12 mouse cellular contexts compared by ENCODE assay signal in the genomic region with DNA sequence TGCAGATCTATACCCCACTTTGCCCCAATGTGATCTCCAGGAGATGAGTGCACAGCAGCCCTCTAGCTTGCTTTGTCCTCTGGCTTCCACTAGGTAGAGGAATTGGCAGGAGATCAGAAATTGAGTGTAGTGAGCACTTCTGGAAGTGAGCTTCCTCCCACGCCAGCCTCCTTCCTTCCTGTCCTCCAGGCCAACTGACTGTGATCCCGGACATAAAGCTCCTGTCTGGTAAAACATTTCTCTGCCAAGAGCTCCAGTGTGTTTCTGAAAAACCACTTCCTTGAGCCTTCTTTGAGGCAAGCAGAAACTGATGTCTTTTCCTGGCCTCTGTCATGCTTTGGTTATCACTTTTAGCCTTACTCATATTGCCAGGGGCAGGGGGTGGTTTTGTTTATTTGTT.
A peak's percentile ranks its signal among the peaks of the same experiment; 100 is the strongest.
DNase-seq lines count a peak whose midpoint lies in the region; ATAC-seq and TF ChIP-seq lines count a peak whose summit lies in the region.
"Had no signal": no experiment of that assay in that cellular context is flagged by ENCODE, and none has a peak within 500 bp of the region (broad histone marks: within the 10 kb centered on the region; RNA-seq: fewer than 3 reads in every experiment).

No protein-coding gene starts in this region.

- H3K4me3 ChIP-seq in gastrocnemius, adult 2 months = no peak overlapping the region
- no peak overlapping the region for H3K4me3 ChIP-seq in heart, embryonic 11.5 days (ENCODE audit: low read depth, low read length)
- no peak overlapping the region for H3K4me3 ChIP-seq in kidney, adult 2 months (ENCODE audit: insufficient read depth, low read depth, low read length)
- no peak overlapping the region for H3K4me3 ChIP-seq in forebrain, embryonic 15.5 days
- H3K4me3 ChIP-seq: hindbrain, embryonic 15.5 days; stomach, embryonic 15.5 days had no signal

- TF ChIP-seq CTCF in gastrocnemius, adult 2 months (IDR thresholded peaks at IDR 0.05) = no peak
- TF ChIP-seq CTCF in kidney, adult 2 months (conservative IDR thresholded peaks at IDR 0.05; ENCODE audit: insufficient read depth, insufficient read length, low read depth, low read length) = no peak

- no peaks in the 10 kb centered on the region for H3K36me3 ChIP-seq in heart, embryonic 11.5 days (ENCODE audit: control insufficient read depth, insufficient read depth, low read length)
- no peaks in the 10 kb centered on the region for H3K36me3 ChIP-seq in kidney, adult 2 months (ENCODE audit: control insufficient read depth, insufficient read depth, low read length)
- no peaks in the 10 kb centered on the region for H3K36me3 ChIP-seq in forebrain, embryonic 15.5 days
- H3K36me3 ChIP-seq: hindbrain, embryonic 15.5 days; stomach, embryonic 15.5 days had no signal

- peak; percentile 22 for DNase-seq in gastrocnemius, adult 2 months
- no peak for DNase-seq in gastrocnemius, postnatal 10 days
- peak; percentile 74 for DNase-seq in kidney, adult 2 months
- peak; percentile 60 for DNase-seq in lung, postnatal 10 days
- no peak for DNase-seq in c-Kit-positive CD71-positive TER-119-positive erythroid progenitor cells, embryonic 14.5 days (ENCODE audit: low spot score)
- DNase-seq in layer of hippocampus, adult 8-10 months (ENCODE audit: low spot score in 2 of 2) = no peak
- DNase-seq: retina, postnatal 1 day had no signal

- no peak overlapping the region for H3K4me2 ChIP-seq in heart, embryonic 11.5 days
- no peak overlapping the region for H3K4me2 ChIP-seq in forebrain, embryonic 15.5 days (replicated peaks)
- H3K4me2 ChIP-seq: hindbrain, embryonic 15.5 days; stomach, embryonic 15.5 days had no signal

- H3K4me1 ChIP-seq in heart, embryonic 11.5 days (ENCODE audit: control insufficient read depth, insufficient read depth, low read length) = peaks cover 12% of the 10 kb centered on the region; the same call in 1 of the 2 replicates
- H3K4me1 ChIP-seq in kidney, adult 2 months (ENCODE audit: control insufficient read depth, insufficient read depth, low read length) = peaks cover 8% of the 10 kb centered on the region; the same call in 1 of the 2 replicates
- no peaks in the 10 kb centered on the region for H3K4me1 ChIP-seq in forebrain, embryonic 15.5 days
- H3K4me1 ChIP-seq: hindbrain, embryonic 15.5 days had no signal

- 51% methylated on average over 2 of the region's 2 CpGs for WGBS in heart, embryonic 11.5 days (ENCODE audit: insufficient replicate concordance)
- WGBS in kidney, adult 2 months = 35% methylated on average over 2 of the region's 2 CpGs
- WGBS in forebrain, embryonic 15.5 days = 78% methylated on average over 2 of the region's 2 CpGs

- intact Hi-C loops in gastrocnemius, adult 2 months (cut with DNase I) = no loop called here

- ATAC-seq in heart, embryonic 11.5 days (replicated peaks; ENCODE audit: insufficient number of reproducible peaks, low FRiP score, low TSS enrichment) = no peak
- no peak for ATAC-seq in forebrain, embryonic 15.5 days (replicated peaks)
- ATAC-seq: forebrain, embryonic 14.5 days had no signal

- H3K9me3 ChIP-seq in heart, embryonic 11.5 days (replicated peaks; ENCODE audit: control insufficient read depth, low read length) = no peaks in the 10 kb centered on the region
- H3K9me3 ChIP-seq in forebrain, embryonic 15.5 days = no peaks in the 10 kb centered on the region
- H3K9me3 ChIP-seq: hindbrain, embryonic 15.5 days; stomach, embryonic 15.5 days had no signal

- no peak for TF ChIP-seq POLR2A in kidney, adult 2 months (IDR thresholded peaks at IDR 0.05; ENCODE audit: low read depth, low read length)

- peak overlapping the region; percentile 21 for H3K27ac ChIP-seq in gastrocnemius, adult 2 months
- H3K27ac ChIP-seq in heart, embryonic 11.5 days (ENCODE audit: low read depth, low read length) = peak overlapping the region; percentile 36
- no peak overlapping the region for H3K27ac ChIP-seq in kidney, adult 2 months (ENCODE audit: insufficient read depth, low read depth, low read length)
- H3K27ac ChIP-seq in forebrain, embryonic 15.5 days (replicated peaks) = no peak overlapping the region
- H3K27ac ChIP-seq: hindbrain, embryonic 15.5 days; stomach, embryonic 15.5 days had no signal

- H3K27me3 ChIP-seq in heart, embryonic 11.5 days (ENCODE audit: control insufficient read depth, insufficient read depth, low read length) = no peaks in the 10 kb centered on the region
- H3K27me3 ChIP-seq in kidney, adult 2 months (replicated peaks; ENCODE audit: control insufficient read depth, insufficient read depth, low read length) = no peaks in the 10 kb centered on the region
- H3K27me3 ChIP-seq in forebrain, embryonic 15.5 days = no peaks in the 10 kb centered on the region
- H3K27me3 ChIP-seq: hindbrain, embryonic 15.5 days; stomach, embryonic 15.5 days had no signal

- no peak overlapping the region for H3K9ac ChIP-seq in heart, embryonic 11.5 days (ENCODE audit: low read depth, low read length)
- no peak overlapping the region for H3K9ac ChIP-seq in forebrain, embryonic 15.5 days (replicated peaks)
- H3K9ac ChIP-seq: hindbrain, embryonic 15.5 days; stomach, embryonic 15.5 days had no signal

Comparison
In these comparisons a context has a peak if more than half of its experiments do, and no peak if none do; other contexts are left out.
1. DNase-seq: peak in gastrocnemius, adult 2 months (single experiment), kidney, adult 2 months (single experiment) and lung, postnatal 10 days (single experiment); none in gastrocnemius, postnatal 10 days (single experiment), c-Kit-positive CD71-positive TER-119-positive erythroid progenitor cells, embryonic 14.5 days (single experiment) and layer of hippocampus, adult 8-10 months (0 of 2).
2. H3K27ac ChIP-seq: peak in gastrocnemius, adult 2 months (single experiment) and heart, embryonic 11.5 days (single experiment); none in kidney, adult 2 months (single experiment) and forebrain, embryonic 15.5 days (single experiment).